Mouse (Mus musculus) heart, embryonic 14.5 days (tissue): ENCODE data around the gene Map3k6. TPM values are rescaled to one million over a fixed set of nuclear protein-coding genes. Genes with fewer than 3 reads are reported as not detected.

Source experiments
- ATAC-seq: fragments of 200-750 bp; cut with Nextera tagmentation; 2 replicates; pipeline ENCODE4 v1.8.0; 2017; ENCODE audit warnings: low read depth, moderate TSS enrichment; ENCODE audit not compliant: insufficient number of reproducible peaks, insufficient read depth, low FRiP score
- H3K27ac ChIP-seq, 2 experiments: fragments of 200-500 bp in 1 of 2; fragments of 300-500 bp in 1 of 2; sonication (generic) in 1 of 2; replicated peaks in 1 of 2; 2 replicates each; pipeline ENCODE4 v1.5.1; 2012 to 2014; ENCODE audit warnings: low read depth in 2 of 2, low read length in 2 of 2, control low read depth in 1 of 2, mild to moderate bottlenecking in 1 of 2, mixed read lengths in 1 of 2; ENCODE audit not compliant: control insufficient read depth in 1 of 2, insufficient read depth in 1 of 2
- H3K27me3 ChIP-seq: fragments of 300-500 bp; sonication (generic); 2 replicates; pipeline ENCODE4 v1.6.1; 2014; ENCODE audit warnings: mild to moderate bottlenecking, low read length, control low read depth; ENCODE audit not compliant: control insufficient read depth, insufficient read depth
- H3K36me3 ChIP-seq: fragments of 300-500 bp; sonication (generic); 2 replicates; pipeline ENCODE4 v1.6.1; 2014; ENCODE audit warnings: mild to moderate bottlenecking, control low read depth, low read length, mixed read lengths; ENCODE audit not compliant: control insufficient read depth, insufficient read depth
- H3K4me1 ChIP-seq, 2 experiments: fragments of 200-500 bp in 1 of 2; fragments of 300-500 bp in 1 of 2; sonication (generic) in 1 of 2; 2 replicates each; pipeline ENCODE4 v1.6.1; 2012 to 2014; ENCODE audit warnings: low read length in 2 of 2, control low read depth in 1 of 2, mixed read lengths in 1 of 2; ENCODE audit not compliant: control insufficient read depth in 2 of 2, insufficient read depth in 2 of 2
- H3K4me2 ChIP-seq: fragments of 300-500 bp; sonication (generic); 2 replicates; pipeline ENCODE4 v1.6.1; 2014; ENCODE audit warnings: mild to moderate bottlenecking, low read length
- H3K4me3 ChIP-seq, 2 experiments: fragments of 200-500 bp in 1 of 2; fragments of 300-500 bp in 1 of 2; sonication (generic) in 1 of 2; 2 replicates each; pipeline ENCODE4 v1.5.1; 2012 to 2014; ENCODE audit warnings: low read length in 2 of 2, mild to moderate bottlenecking in 2 of 2, control low read depth in 1 of 2, low read depth in 1 of 2, moderate library complexity in 1 of 2; ENCODE audit not compliant: control insufficient read depth in 1 of 2, insufficient read depth in 1 of 2
- H3K9ac ChIP-seq: fragments of 300-500 bp; sonication (generic); 2 replicates; pipeline ENCODE4 v1.6.1; 2014; ENCODE audit warnings: mild to moderate bottlenecking, low read length
- H3K9me3 ChIP-seq: fragments of 300-500 bp; sonication (generic); 2 replicates; pipeline ENCODE4 v1.6.1; 2016; ENCODE audit warnings: low read length, control low read depth; ENCODE audit not compliant: control insufficient read depth
- WGBS: fragments of 180-500 bp; shearing (Covaris S2); extraction: QIAGEN DNeasy Blood & Tissue Kit; methylation state at CpG from one replicate; pipeline ENCODE4 v1.1.7; 2014; 5-methylcytosine and 5-hydroxymethylcytosine counted together
- polyA plus RNA-seq: library from polyadenylated mRNA; unstranded; fragments of >200 nt; fragmentation: Nextera tagmentation; extraction: Ambion mirVana; gene quantifications from 2 replicates; pipeline ENCODE4 v1.2.1, GENCODE M21; 2014

Gene Map3k6
- polyA plus RNA-seq, 1 experiment from 2014 or later = 1.6 TPM

DNA sequence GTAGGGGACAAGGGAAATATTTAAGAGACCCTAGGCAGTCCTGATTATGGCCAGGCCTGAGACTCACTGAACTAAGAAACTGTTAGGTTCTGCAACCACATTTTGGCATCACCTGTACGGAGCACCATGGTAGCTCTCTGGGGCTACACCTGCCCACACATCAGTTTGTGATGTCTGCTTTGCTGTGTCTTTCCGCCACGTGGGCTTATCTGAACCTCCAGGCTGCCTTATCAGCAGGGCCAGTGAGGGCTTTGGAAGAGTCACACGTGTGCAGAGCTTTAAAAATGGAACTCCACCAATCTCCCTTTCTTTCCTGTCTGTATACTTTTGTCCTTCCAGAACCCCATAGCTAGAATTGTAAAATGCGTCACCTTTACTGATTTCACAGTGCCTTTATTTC lies 45.3 kb downstream of the Map3k6 start:
- Histone ChIP-seq H3K4me1 (peaks cover 14 to 18% of the 10 kb centered on the region in 2 experiments), H3K9me3 (no peaks in the 10 kb centered on the region), H3K36me3 (no peaks in the 10 kb centered on the region), H3K4me3 (no peak overlapping the region), H3K27ac (no peak overlapping the region), H3K4me2 (no peak overlapping the region), H3K9ac (no peak overlapping the region), H3K27me3 (no peaks in the 10 kb centered on the region)
- WGBS = 29% methylated on average over 5 of the region's 5 CpGs
- ATAC-seq = no peak

GRCm38 (mm10) chr4:133286476-133287077 lies 46.0 kb downstream of the Map3k6 start:
- H3K36me3 ChIP-seq = no peaks in the 10 kb centered on the region
- no peaks in the 10 kb centered on the region for H3K27me3 ChIP-seq
- H3K27ac ChIP-seq = no peak overlapping the region
- no peak overlapping the region for H3K4me3 ChIP-seq
- no peak overlapping the region for H3K4me2 ChIP-seq
- peaks cover 14 to 15% of the 10 kb centered on the region in 2 experiments for H3K4me1 ChIP-seq
- H3K9ac ChIP-seq = no peak overlapping the region
- 64% methylated on average over 4 of the region's 4 CpGs for WGBS
- no peak for ATAC-seq
- H3K9me3 ChIP-seq = no peaks in the 10 kb centered on the region

- peaks cover 31% of the 10 kb centered on the region for H3K36me3 ChIP-seq
- no peak overlapping the region for H3K4me3 ChIP-seq
- no peak for ATAC-seq
- WGBS = 88% methylated on average over 1 of the region's 1 CpGs
- no peaks in the 10 kb centered on the region for H3K9me3 ChIP-seq
- H3K4me1 ChIP-seq = peaks cover 0 to 4% of the 10 kb centered on the region in 2 experiments; a peak in 2 of 4 replicates
- H3K27ac ChIP-seq = no peak overlapping the region
- H3K27me3 ChIP-seq = no peaks in the 10 kb centered on the region
- H3K9ac ChIP-seq = peak overlapping the region; percentile 11; the same call in 1 of the 2 replicates
- H3K4me2 ChIP-seq = no peak overlapping the region
Observed at GRCm38 (mm10) chr4:133291255-133291654, 50.6 kb downstream of the Map3k6 start.

GRCm38 (mm10) chr4:133292405-133292804 lies 51.8 kb downstream of the Map3k6 start:
- H3K9ac ChIP-seq = no peak overlapping the region
- WGBS = 89% methylated on average over 4 of the region's 4 CpGs
- no peaks in the 10 kb centered on the region for H3K27me3 ChIP-seq
- H3K4me3 ChIP-seq = no peak overlapping the region
- no peak overlapping the region for H3K4me2 ChIP-seq
- peaks cover 4 to 5% of the 10 kb centered on the region in 2 experiments for H3K4me1 ChIP-seq
- ATAC-seq = no peak
- no peak overlapping the region for H3K27ac ChIP-seq
- H3K9me3 ChIP-seq = no peaks in the 10 kb centered on the region
- H3K36me3 ChIP-seq = peaks cover 40% of the 10 kb centered on the region

DNA sequence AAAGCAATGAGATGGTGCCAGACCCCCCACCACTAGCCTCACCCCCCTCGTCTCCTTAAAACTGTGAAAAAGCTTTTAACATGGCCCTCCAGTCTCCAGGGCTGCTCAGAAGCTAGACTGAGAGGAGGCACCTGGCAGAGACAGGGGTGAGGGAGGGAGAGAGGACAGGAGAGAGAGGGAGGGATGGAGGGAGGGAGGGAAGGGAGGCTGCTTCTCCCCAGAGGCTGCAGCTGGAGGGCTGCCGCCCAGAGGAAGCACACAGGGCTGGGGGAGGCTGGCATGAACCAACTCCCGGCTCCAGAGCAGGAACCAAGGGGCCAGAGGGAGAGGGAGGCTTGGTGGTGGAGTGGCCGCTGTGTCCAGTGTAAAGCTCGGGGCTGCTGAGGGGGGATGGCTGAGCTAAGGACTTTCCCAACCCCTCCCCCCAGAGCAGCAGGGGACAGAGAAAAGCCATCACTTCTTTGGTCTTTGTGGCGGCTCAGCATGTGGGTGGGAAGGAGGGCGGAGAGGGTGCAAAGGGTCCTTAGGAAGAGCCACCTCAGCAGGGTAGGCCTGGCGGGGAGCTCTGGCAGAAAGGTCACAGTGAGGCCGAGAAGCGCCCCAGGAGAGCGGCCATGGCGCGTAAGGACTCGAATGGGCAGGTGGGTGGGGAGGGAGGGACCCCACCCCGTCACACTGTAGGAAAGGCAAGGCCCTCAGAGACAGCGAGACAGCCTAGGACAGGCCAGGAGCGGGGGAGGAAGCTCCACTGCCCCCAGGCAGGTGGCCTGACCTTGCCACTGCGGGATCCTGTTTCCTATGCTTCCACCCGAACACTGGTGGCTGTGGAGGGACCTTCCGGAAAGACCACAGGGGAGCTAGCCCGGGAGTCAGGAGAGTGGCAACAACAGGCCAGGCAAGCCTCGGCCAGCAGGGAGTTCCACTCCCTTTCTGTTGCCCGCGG lies 52.6 kb downstream of the Map3k6 start:
- H3K27ac ChIP-seq = no peak overlapping the region
- no peak overlapping the region for H3K4me2 ChIP-seq
- H3K9ac ChIP-seq = no peak overlapping the region; the same call in 1 of the 2 replicates
- H3K4me1 ChIP-seq = peaks cover 5 to 7% of the 10 kb centered on the region in 2 experiments
- ATAC-seq = no peak
- peaks cover 40% of the 10 kb centered on the region for H3K36me3 ChIP-seq
- WGBS = 43% methylated on average over 24 of the region's 24 CpGs
- H3K27me3 ChIP-seq = no peaks in the 10 kb centered on the region
- no peaks in the 10 kb centered on the region for H3K9me3 ChIP-seq
- H3K4me3 ChIP-seq = no peak overlapping the region

DNA sequence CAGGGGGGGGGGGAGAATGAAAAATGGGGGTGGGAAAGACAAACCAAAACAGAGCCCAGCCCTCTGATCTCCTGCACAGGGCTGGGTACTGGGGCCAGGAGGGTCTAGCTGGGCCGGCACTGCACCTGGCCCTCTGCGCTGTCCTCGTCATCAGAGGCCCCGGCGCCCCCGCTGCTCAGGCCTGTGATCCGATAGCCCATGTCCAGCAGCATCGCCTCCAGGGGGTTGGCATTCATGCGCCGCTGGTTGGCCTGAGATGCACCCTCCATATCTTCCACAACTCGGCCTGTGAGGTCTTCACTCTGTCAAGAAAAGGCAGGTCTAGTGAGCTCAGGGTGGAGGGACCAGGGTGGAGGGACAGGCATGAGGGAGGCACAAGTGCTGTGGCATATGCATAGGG lies 53.5 kb downstream of the Map3k6 start:
- WGBS = 51% methylated on average over 11 of the region's 11 CpGs

GRCm38 (mm10) chr4:133297360-133297759 lies 56.7 kb downstream of the Map3k6 start:
- whole genome bisulfite sequencing = 60% methylated on average over 10 of the region's 10 CpGs
- H3K36me3 ChIP-seq = peaks cover 67% of the 10 kb centered on the region
- H3K4me1 ChIP-seq = peaks cover 7 to 9% of the 10 kb centered on the region in 2 experiments
- H3K4me2 ChIP-seq = no peak overlapping the region
- no peaks in the 10 kb centered on the region for H3K27me3 ChIP-seq
- H3K9ac ChIP-seq = no peak overlapping the region
- H3K4me3 ChIP-seq = no peak overlapping the region
- no peak overlapping the region for H3K27ac ChIP-seq
- no peaks in the 10 kb centered on the region for H3K9me3 ChIP-seq
- ATAC-seq = no peak

More for the DNA sequence above, 53.5 kb downstream of the Map3k6 start:
- Histone ChIP-seq H3K4me2 (no peak overlapping the region), H3K27me3 (no peaks in the 10 kb centered on the region), H3K27ac (no peak overlapping the region), H3K9me3 (no peaks in the 10 kb centered on the region), H3K4me3 (no peak overlapping the region), H3K9ac (no peak overlapping the region), H3K4me1 (peaks cover 7 to 9% of the 10 kb centered on the region in 2 experiments), H3K36me3 (peaks cover 40% of the 10 kb centered on the region)
- no peak for ATAC-seq
